Mouse (Mus musculus): ENCODE measurements around the gene Chst2.

Gene Chst2

GRCm38 (mm10) chr9:95365882-95366281, 40.6 kb downstream of the Chst2 start:
- no peak for DNase-seq (ENCODE audit: low spot score in 2 of 2)

GRCm38 (mm10) chr9:95353829-95354391, 52.6 kb downstream of the Chst2 start:
- no peak for DNase-seq (ENCODE audit: low spot score in 2 of 2)

GRCm38 (mm10) chr9:95351968-95352367, 54.6 kb downstream of the Chst2 start:
- no peak for DNase-seq (ENCODE audit: low spot score in 2 of 2)

GRCm38 (mm10) chr9:95350550-95350949, 56.0 kb downstream of the Chst2 start:
- no peak for DNase-seq (ENCODE audit: low spot score in 2 of 2)
